Comparison of ENCODE assay signal across 18 mouse cellular contexts in genomic region chr6:53807185-53807584, GRCm38 (mm10). TPM values are rescaled to one million over a fixed set of nuclear protein-coding genes. Genes with fewer than 3 reads are reported as not detected.
A peak's percentile ranks its signal among the peaks of the same experiment; 100 is the strongest.
DNase-seq lines count a peak whose midpoint lies in the region; ATAC-seq lines count a peak whose summit lies in the region.
"Had no signal": no experiment of that assay in that cellular context is flagged by ENCODE, and none has a peak within 500 bp of the region (broad histone marks: within the 10 kb centered on the region; RNA-seq: fewer than 3 reads in every experiment).

No protein-coding gene starts in this region.

- H3K9me3 ChIP-seq in hindbrain, embryonic 12.5 days (replicated peaks): no peaks in the 10 kb centered on the region
- H3K9me3 ChIP-seq in hindbrain, embryonic 13.5 days: no peaks in the 10 kb centered on the region
- H3K9me3 ChIP-seq: embryonic facial prominence, embryonic 10.5 days; forebrain, embryonic 15.5 days; limb, embryonic 15.5 days had no signal

- no peak overlapping the region for H3K9ac ChIP-seq in hindbrain, embryonic 12.5 days
- no peak overlapping the region for H3K9ac ChIP-seq in hindbrain, embryonic 13.5 days
- H3K9ac ChIP-seq: forebrain, embryonic 15.5 days; limb, embryonic 15.5 days; liver, embryonic 14.5 days had no signal

- no peak overlapping the region for H3K4me2 ChIP-seq in hindbrain, embryonic 12.5 days (replicated peaks)
- H3K4me2 ChIP-seq in hindbrain, embryonic 13.5 days: no peak overlapping the region
- H3K4me2 ChIP-seq: forebrain, embryonic 15.5 days; limb, embryonic 15.5 days had no signal

- WGBS in hindbrain, embryonic 12.5 days: 71% methylated on average over 3 of the region's 3 CpGs
- WGBS in hindbrain, embryonic 13.5 days: 65% methylated on average over 3 of the region's 3 CpGs

- no peaks in the 10 kb centered on the region for H3K36me3 ChIP-seq in hindbrain, embryonic 12.5 days
- no peaks in the 10 kb centered on the region for H3K36me3 ChIP-seq in hindbrain, embryonic 13.5 days
- H3K36me3 ChIP-seq: embryonic facial prominence, embryonic 10.5 days; forebrain, embryonic 15.5 days; limb, embryonic 15.5 days had no signal

- H3K4me3 ChIP-seq in hindbrain, embryonic 12.5 days: no peak overlapping the region
- no peak overlapping the region for H3K4me3 ChIP-seq in hindbrain, embryonic 13.5 days
- H3K4me3 ChIP-seq: embryonic facial prominence, embryonic 10.5 days; forebrain, embryonic 15.5 days; limb, embryonic 15.5 days had no signal

- H3K27me3 ChIP-seq in hindbrain, embryonic 12.5 days: no peaks in the 10 kb centered on the region; the same call in 1 of the 2 replicates
- H3K27me3 ChIP-seq in hindbrain, embryonic 13.5 days: 0 out of 2 replicates have a peak, but pooled peaks cover 4% of the 10 kb centered on the region
- H3K27me3 ChIP-seq: forebrain, embryonic 15.5 days; limb, embryonic 15.5 days had no signal

- no peak for ATAC-seq in hindbrain, embryonic 12.5 days (ENCODE audit: low FRiP score)
- no peak for ATAC-seq in hindbrain, embryonic 13.5 days (ENCODE audit: low FRiP score)
- ATAC-seq: CD4-positive, CD25-positive, alpha-beta regulatory T cell, adult 4 months; forebrain, embryonic 15.5 days had no signal

- H3K4me1 ChIP-seq in hindbrain, embryonic 12.5 days: peaks cover 10% of the 10 kb centered on the region
- peaks cover 13% of the 10 kb centered on the region for H3K4me1 ChIP-seq in hindbrain, embryonic 13.5 days (replicated peaks)
- H3K4me1 ChIP-seq: forebrain, embryonic 15.5 days had no signal

- H3K27ac ChIP-seq in hindbrain, embryonic 12.5 days: peak overlapping the region; percentile 49; the same call in 1 of the 2 replicates
- no peak overlapping the region for H3K27ac ChIP-seq in hindbrain, embryonic 13.5 days
- H3K27ac ChIP-seq: embryonic facial prominence, embryonic 10.5 days; forebrain, embryonic 15.5 days; limb, embryonic 15.5 days; liver, embryonic 14.5 days; macrophage had no signal

- DNase-seq in embryo, embryonic 10 days (ENCODE audit: low spot score): peak; percentile 31
- DNase-seq in embryo, embryonic 11 days: no peak
- peak; percentile 43 for DNase-seq in kidney, postnatal 10 days
- no peak for DNase-seq in kidney, postnatal 36 days
- peak; percentile 43 for DNase-seq in R1 (ENCODE audit: low read depth, low spot score)
- DNase-seq: gastrocnemius, postnatal 10 days; heart, adult 18-20 months; left cerebral cortex, postnatal 4 days; right cerebral cortex, postnatal 25 days; spleen, adult 18-20 months had no signal

RNA-seq across cellular contexts. Expression of gene Tril, which starts 13.4 kb away (rescaled TPM):
- polyA plus RNA-seq in hindbrain, embryonic 12.5 days (2016; fragmentation: Nextera tagmentation; extraction: Ambion mirVana): 38.8 and 46.5 TPM in 2 replicates
- polyA plus RNA-seq in hindbrain, embryonic 13.5 days (2015; fragmentation: Nextera tagmentation; extraction: Ambion mirVana): 13.2 and 13.9 TPM in 2 replicates
- polyA plus RNA-seq: CD4-positive, CD25-positive, alpha-beta regulatory T cell, adult 4 months; macrophage had no signal

Comparison
In these comparisons a context has a peak if more than half of its experiments do, and no peak if none do; other contexts are left out.
1. DNase-seq: peak in embryo, embryonic 10 days (single experiment), kidney, postnatal 10 days (single experiment) and R1 (single experiment); none in embryo, embryonic 11 days (single experiment) and kidney, postnatal 36 days (0 of 2).